1 mouse cellular context compared by ENCODE assay signal in the genomic region with DNA sequence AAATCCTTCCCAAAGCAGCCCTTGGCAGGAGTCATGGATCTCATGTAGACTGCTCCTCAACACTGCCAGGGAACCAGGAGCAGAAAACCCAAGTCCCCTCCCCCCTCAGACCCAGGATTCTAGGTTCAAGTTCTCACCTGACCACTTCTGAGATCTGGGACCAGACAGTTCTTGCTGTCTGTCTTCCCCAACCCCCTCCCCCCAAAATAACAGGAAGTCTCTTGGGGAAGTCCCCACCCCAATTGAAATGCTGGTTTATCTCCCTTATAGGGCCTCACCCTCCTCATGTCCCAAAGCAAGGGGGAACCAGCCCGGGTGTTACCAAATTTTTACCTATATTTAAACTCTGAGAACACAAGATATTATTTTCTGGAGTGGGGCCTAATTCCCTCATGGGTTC.
TF ChIP-seq lines count a peak whose summit lies in the region.

No protein-coding gene starts in this region.

TF ChIP-seq in CH12.LX, 34 proteins besides CTCF, POLR2A, EP300 and RAD21:
- TF ChIP-seq MEF2A (IDR thresholded peaks at IDR 0.05; ENCODE audit: borderline replicate concordance, low read depth, low read length) (peak; percentile 80), SIN3A (IDR thresholded peaks at IDR 0.05; ENCODE audit: low read length) (peak; percentile 40; the same call in 1 of the 2 replicates), ELF1 (IDR thresholded peaks at IDR 0.05; ENCODE audit: low read depth, low read length) (peak; percentile 71), BHLHE40 (IDR thresholded peaks at IDR 0.05; ENCODE audit: low read depth, low read length) (peak; percentile 78), CHD1 (IDR thresholded peaks at IDR 0.05; ENCODE audit: low read depth, low read length) (0 out of 2 replicates have a peak, but pooled peaks have one; percentile 14), CHD2 (IDR thresholded peaks at IDR 0.05; ENCODE audit: low read length) (peak; percentile 83), USF2 (conservative IDR thresholded peaks at IDR 0.05; ENCODE audit: low read depth, low read length) (no peak), IRF4 (IDR thresholded peaks at IDR 0.05; ENCODE audit: low read depth, low read length) (peak; percentile 36), MAZ (IDR thresholded peaks at IDR 0.05; ENCODE audit: low read depth, low read length) (peak; percentile 55; the same call in 1 of the 2 replicates), SMC3 (IDR thresholded peaks at IDR 0.05; ENCODE audit: low read depth, low read length) (no peak), MXI1 (IDR thresholded peaks at IDR 0.05; ENCODE audit: low read depth, low read length) (no peak; the same call in 1 of the 2 replicates)
